Mouse (Mus musculus): ENCODE results near the gene Tgfb1i1.

GRCm38 (mm10) chr7:128238991-128239390 is 7.6 kb upstream of the Tgfb1i1 start:
- TF ChIP-seq CTCF (IDR thresholded peaks at IDR 0.05; ENCODE audit: low read depth): peak; percentile 48
- TF ChIP-seq EP300 (IDR thresholded peaks at IDR 0.05; ENCODE audit: low read depth): no peak
